Mouse (Mus musculus) megakaryocyte, embryonic 14.5 days (primary cell): Measurements from ENCODE around the gene Pirb.

Experiments
- FLI1 ChIP-seq: IDR thresholded peaks from 2 replicates; pipeline ENCODE4 v1.6.1; 2012; ENCODE audit warnings: low read length, inconsistent platforms, mixed read lengths
- GATA1 ChIP-seq: IDR thresholded peaks from 3 replicates; pipeline ENCODE4 v1.6.1; 2012; ENCODE audit warnings: mixed read lengths, low read length, inconsistent platforms, borderline replicate concordance

DNA sequence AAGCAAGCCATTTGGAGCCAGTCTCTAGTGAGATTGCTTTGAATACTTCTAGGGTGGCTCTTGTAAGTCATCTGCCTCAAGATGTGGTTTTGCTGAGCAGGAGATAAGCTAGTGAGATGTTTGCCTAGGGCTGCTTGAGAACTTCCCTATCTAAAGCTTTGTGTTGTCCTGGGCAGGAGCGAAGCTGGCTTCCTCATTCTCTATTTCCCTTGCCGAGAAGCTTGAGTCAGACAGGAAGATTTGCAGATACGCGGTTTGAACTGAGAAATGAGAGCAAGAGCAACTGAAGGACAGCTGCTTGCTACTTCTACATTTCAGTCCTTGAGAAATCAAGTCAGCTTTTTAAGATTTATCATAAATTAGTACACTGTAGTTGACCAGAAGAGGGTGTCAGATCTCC, 13.2 kb downstream of the Pirb start:
- TF ChIP-seq FLI1 = no peak
- TF ChIP-seq GATA1 = no peak; the same call in 2 of the 3 replicates
